In genomic region chr4:142028533-142028932, GRCm38 (mm10) we compare ENCODE assay signal across 18 mouse cellular contexts. TPM values are rescaled to one million over a fixed set of nuclear protein-coding genes. Genes with fewer than 3 reads are reported as not detected.
A peak's percentile ranks its signal among the peaks of the same experiment; 100 is the strongest.
DNase-seq lines count a peak whose midpoint lies in the region; ATAC-seq lines count a peak whose summit lies in the region.
"Had no signal": no experiment of that assay in that cellular context is flagged by ENCODE, and none has a peak within 500 bp of the region (broad histone marks: within the 10 kb centered on the region; RNA-seq: fewer than 3 reads in every experiment).

No protein-coding gene starts in this region.

- intact Hi-C loops in heart, postnatal 36 days (cut with DNase I), result no loop called here
- intact Hi-C loops in gastrocnemius, postnatal 14 days (cut with DNase I; ENCODE audit: low total_unique reads), result no loop called here

- 15% methylated on average over 13 of the region's 13 CpGs for WGBS in heart, embryonic 11.5 days (ENCODE audit: insufficient replicate concordance)
- 14% methylated on average over 13 of the region's 13 CpGs for WGBS in heart, embryonic 15.5 days

- H3K4me1 ChIP-seq in heart, embryonic 11.5 days (ENCODE audit: control insufficient read depth, insufficient read depth, low read length), result peaks cover 5% of the 10 kb centered on the region
- peaks cover 5% of the 10 kb centered on the region for H3K4me1 ChIP-seq in heart, embryonic 15.5 days (replicated peaks)
- H3K4me1 ChIP-seq: embryonic facial prominence, embryonic 12.5 days; forebrain, embryonic 12.5 days; hindbrain, embryonic 13.5 days had no signal

- no peak overlapping the region for H3K4me3 ChIP-seq in heart, embryonic 11.5 days (ENCODE audit: low read depth, low read length)
- H3K4me3 ChIP-seq in heart, embryonic 15.5 days, result no peak overlapping the region
- H3K4me3 ChIP-seq: embryonic facial prominence, embryonic 12.5 days; forebrain, embryonic 12.5 days; hindbrain, embryonic 13.5 days had no signal

- no peaks in the 10 kb centered on the region for H3K36me3 ChIP-seq in heart, embryonic 11.5 days (ENCODE audit: control insufficient read depth, insufficient read depth, low read length)
- H3K36me3 ChIP-seq in heart, embryonic 15.5 days, result peaks cover 24% of the 10 kb centered on the region; the same call in 1 of the 2 replicates
- H3K36me3 ChIP-seq: embryonic facial prominence, embryonic 12.5 days; forebrain, embryonic 12.5 days; hindbrain, embryonic 13.5 days had no signal

- H3K4me2 ChIP-seq in heart, embryonic 11.5 days, result peak overlapping the region; percentile 39
- H3K4me2 ChIP-seq in heart, embryonic 15.5 days, result peak overlapping the region; percentile 42
- H3K4me2 ChIP-seq: embryonic facial prominence, embryonic 12.5 days; forebrain, embryonic 12.5 days; hindbrain, embryonic 13.5 days had no signal

- H3K9me3 ChIP-seq in heart, embryonic 11.5 days (replicated peaks; ENCODE audit: control insufficient read depth, low read length), result no peaks in the 10 kb centered on the region
- no peaks in the 10 kb centered on the region for H3K9me3 ChIP-seq in heart, embryonic 15.5 days (replicated peaks)
- H3K9me3 ChIP-seq: embryonic facial prominence, embryonic 12.5 days; forebrain, embryonic 12.5 days had no signal

- DNase-seq in heart, postnatal 36 days, result no peak
- DNase-seq in heart, adult 11 months, result no peak
- DNase-seq in gastrocnemius, postnatal 14 days, result no peak
- DNase-seq: cerebellum, adult 11 months; cerebellum, adult 8-10 months; cerebellum, postnatal 14 days; gastrocnemius, postnatal 10 days; kidney, adult 11 months; kidney, adult 9 months had no signal

- H3K27me3 ChIP-seq in heart, embryonic 11.5 days (ENCODE audit: control insufficient read depth, insufficient read depth, low read length), result no peaks in the 10 kb centered on the region
- H3K27me3 ChIP-seq in heart, embryonic 15.5 days, result no peaks in the 10 kb centered on the region
- H3K27me3 ChIP-seq: embryonic facial prominence, embryonic 12.5 days; forebrain, embryonic 12.5 days; hindbrain, embryonic 13.5 days had no signal

- no peak for ATAC-seq in heart, embryonic 11.5 days (replicated peaks; ENCODE audit: insufficient number of reproducible peaks, low FRiP score, low TSS enrichment)
- ATAC-seq in heart, embryonic 15.5 days (replicated peaks; ENCODE audit: insufficient number of reproducible peaks, insufficient read depth, low FRiP score, low read depth), result no peak
- ATAC-seq in megakaryocyte progenitor cell, adult 5-6 weeks (replicated peaks; ENCODE audit: poor library complexity), result peak; percentile 64
- ATAC-seq: forebrain, embryonic 16.5 days; hindbrain, postnatal 0 days had no signal

- no peak overlapping the region for H3K9ac ChIP-seq in heart, embryonic 11.5 days (ENCODE audit: low read depth, low read length)
- H3K9ac ChIP-seq in heart, embryonic 15.5 days, result peak overlapping the region; percentile 31; the same call in 1 of the 2 replicates
- H3K9ac ChIP-seq: embryonic facial prominence, embryonic 12.5 days; forebrain, embryonic 12.5 days; hindbrain, embryonic 13.5 days had no signal

- no peak overlapping the region for H3K27ac ChIP-seq in heart, embryonic 11.5 days (ENCODE audit: low read depth, low read length)
- H3K27ac ChIP-seq in heart, embryonic 15.5 days, result no peak overlapping the region
- H3K27ac ChIP-seq: embryonic facial prominence, embryonic 12.5 days; forebrain, embryonic 12.5 days; hindbrain, embryonic 13.5 days; hindbrain, postnatal 0 days had no signal

RNA-seq across cellular contexts. Expression of gene Fhad1, which starts 13.7 kb away (rescaled TPM):
- 3.8 and 7.1 TPM in 2 replicates for polyA plus RNA-seq in heart, embryonic 11.5 days (2014; fragmentation: Nextera tagmentation; extraction: Ambion mirVana)
- not detected for total RNA-seq in heart, postnatal 36 days (2021)
- 2.7 and 2.8 TPM in 2 replicates for polyA plus RNA-seq in heart, embryonic 15.5 days (2015; fragmentation: Nextera tagmentation; extraction: Ambion mirVana)
- 0.20 TPM in 1 of 2 replicates, not detected in the other for total RNA-seq in megakaryocyte progenitor cell, adult 5-6 weeks (2015)
- 1.2 TPM in 1 of 2 replicates, not detected in the other for total RNA-seq in megakaryocyte progenitor cell, adult 5-6 weeks (2017)
- 1 to 10 TPM; 1.4 to 1.7 TPM for total RNA-seq in gastrocnemius, postnatal 14 days (2021)
- total RNA-seq: hematopoietic stem cell, adult 5-6 weeks had no signal

RNA-seq across cellular contexts. Expression of gene Tmem51, which starts 55.6 kb away (rescaled TPM):
- 21.9 and 23.4 TPM in 2 replicates for polyA plus RNA-seq in heart, embryonic 11.5 days (2014; fragmentation: Nextera tagmentation; extraction: Ambion mirVana)
- 1 to 10 TPM; 5.1 to 5.2 TPM for total RNA-seq in heart, postnatal 36 days (2021)
- 36.7 and 40.7 TPM in 2 replicates for polyA plus RNA-seq in heart, embryonic 15.5 days (2015; fragmentation: Nextera tagmentation; extraction: Ambion mirVana)
- total RNA-seq in megakaryocyte progenitor cell, adult 5-6 weeks (2015), result 0.47 TPM in 1 of 2 replicates, not detected in the other
- total RNA-seq in megakaryocyte progenitor cell, adult 5-6 weeks (2017), result 0.41 and 0.87 TPM in 2 replicates
- total RNA-seq in gastrocnemius, postnatal 14 days (2021), result 1 to 10 TPM; 2.5 to 2.8 TPM
